Mouse (Mus musculus) liver, postnatal 0 days (tissue): ENCODE results near the gene Ubxn6. TPM values are rescaled to one million over a fixed set of nuclear protein-coding genes. Genes with fewer than 3 reads are reported as not detected.
"Not testable (repeated sequence)": the region's sequence is repeated elsewhere in the genome, so short reads cannot be mapped to it uniquely, and the experiment has no call there.

Experiments
- ATAC-seq: fragments of 200-750 bp; cut with Nextera tagmentation; 2 replicates; pipeline ENCODE4 v1.8.0; 2017; ENCODE audit warnings: mild to moderate bottlenecking, moderate library complexity
- DNase-seq: peaks from one replicate; pipeline ENCODE4 v3.0.0-alpha.2; 2016
- H3K27ac ChIP-seq: fragments of 300-500 bp; sonication (generic); 2 replicates; pipeline ENCODE4 v1.5.1; 2014; ENCODE audit warnings: antibody characterized with exemption, moderate library complexity, mild to moderate bottlenecking, low read depth
- H3K27me3 ChIP-seq: fragments of 300-500 bp; sonication (generic); 2 replicates; pipeline ENCODE4 v1.6.1; 2014; ENCODE audit warnings: low read length, control low read depth, mixed read lengths; ENCODE audit not compliant: insufficient read depth
- H3K36me3 ChIP-seq: fragments of 300-500 bp; sonication (generic); replicated peaks from 2 replicates; pipeline ENCODE4 v1.6.1; 2014; ENCODE audit warnings: mild to moderate bottlenecking, control low read depth, low read length, moderate library complexity, mixed read lengths; ENCODE audit not compliant: insufficient read depth
- H3K4me1 ChIP-seq: fragments of 300-500 bp; sonication (generic); 2 replicates; pipeline ENCODE4 v1.6.1; 2014; ENCODE audit warnings: antibody characterized with exemption, mild to moderate bottlenecking, control low read depth; ENCODE audit not compliant: insufficient read depth
- H3K4me2 ChIP-seq: fragments of 300-500 bp; sonication (generic); 2 replicates; pipeline ENCODE4 v1.6.1; 2014; ENCODE audit warnings: low read depth, mild to moderate bottlenecking, low read length, moderate library complexity, mixed read lengths
- H3K4me3 ChIP-seq: fragments of 300-500 bp; sonication (generic); 2 replicates; pipeline ENCODE4 v1.5.1; 2014; ENCODE audit warnings: low read depth, low read length
- H3K9ac ChIP-seq: fragments of 300-500 bp; sonication (generic); replicated peaks from 2 replicates; pipeline ENCODE4 v1.6.1; 2014; ENCODE audit warnings: mild to moderate bottlenecking, moderate library complexity
- H3K9me3 ChIP-seq: fragments of 300-500 bp; sonication (generic); 2 replicates; pipeline ENCODE4 v1.6.1; 2016; ENCODE audit warnings: mild to moderate bottlenecking, control low read depth, low read length, mixed read lengths
- CTCF ChIP-seq: sonication (generic); IDR thresholded peaks from 2 replicates; pipeline ENCODE4 v1.5.1; 2016; ENCODE audit warnings: antibody characterized with exemption, low read depth
- EP300 ChIP-seq: IDR thresholded peaks from 2 replicates; pipeline ENCODE4 v1.6.1; 2016; ENCODE audit warnings: antibody characterized with exemption, low read depth, mild to moderate bottlenecking
- WGBS: fragments of 180-500 bp; shearing (Covaris S2); extraction: QIAGEN DNeasy Blood & Tissue Kit; methylation state at CpG from one replicate; pipeline ENCODE4 v1.1.7; 2014; ENCODE audit not compliant: insufficient replicate concordance; 5-methylcytosine and 5-hydroxymethylcytosine counted together
- polyA plus RNA-seq: library from polyadenylated mRNA; unstranded; fragments of >200 nt; fragmentation: Nextera tagmentation; extraction: Ambion mirVana; gene quantifications from 2 replicates; pipeline ENCODE4 v1.2.1, GENCODE M21; 2015

The Ubxn6 gene
- polyA plus RNA-seq, 1 experiment from 2014 or later, result 19.1 TPM

GRCm38 (mm10) chr17:56110571-56110970 lies 35.7 kb upstream of the Ubxn6 start:
- no peak overlapping the region for H3K27ac ChIP-seq
- H3K27me3 ChIP-seq, result no peaks in the 10 kb centered on the region
- no peak for ATAC-seq
- H3K4me3 ChIP-seq, result no peak overlapping the region
- DNase-seq, result no peak
- peaks cover 2% of the 10 kb centered on the region; the same call in 1 of the 2 replicates for H3K36me3 ChIP-seq
- H3K9me3 ChIP-seq, result no peaks in the 10 kb centered on the region
- H3K4me1 ChIP-seq, result peaks cover 21% of the 10 kb centered on the region
- H3K4me2 ChIP-seq, result no peak overlapping the region
- 63% methylated on average over 4 of the region's 4 CpGs for WGBS
- no peak overlapping the region for H3K9ac ChIP-seq
- TF ChIP-seq CTCF (no peak), EP300 (no peak)

- DNase-seq, result peak; percentile 40
- peak; percentile 37 for ATAC-seq
These were observed 34.6 kb upstream of the Ubxn6 start, which contains the start of gene Plin4 for GRCm38 (mm10) chr17:56109219-56110051. TSS of gene Plin4 (minus strand) at chr17:56109803.

GRCm38 (mm10) chr17:56108334-56109044 lies 33.7 kb upstream of the Ubxn6 start:
- WGBS, result 77% methylated on average over 6 of the region's 6 CpGs
- DNase-seq, result peak; percentile 38
- Histone ChIP-seq H3K9me3 (no peaks in the 10 kb centered on the region), H3K27me3 (no peaks in the 10 kb centered on the region), H3K9ac (no peak overlapping the region), H3K27ac (no peak overlapping the region), H3K36me3 (peaks cover 2% of the 10 kb centered on the region; the same call in 1 of the 2 replicates), H3K4me3 (no peak overlapping the region), H3K4me2 (no peak overlapping the region), H3K4me1 (peaks cover 5% of the 10 kb centered on the region)
- no peak for TF ChIP-seq EP300
- no peak for TF ChIP-seq CTCF
- ATAC-seq, result peak; percentile 70

More at GRCm38 (mm10) chr17:56109219-56110051, 34.6 kb upstream of the Ubxn6 start, which contains the start of gene Plin4:
- 68% methylated on average over 9 of the region's 10 CpGs for WGBS
- no peaks in the 10 kb centered on the region for H3K9me3 ChIP-seq
- no peaks in the 10 kb centered on the region for H3K27me3 ChIP-seq
- H3K4me2 ChIP-seq, result no peak within 1 kb of the TSS
- no peak within 1 kb of the TSS for H3K9ac ChIP-seq
- H3K36me3 ChIP-seq, result peaks cover 2% of the 10 kb centered on the region; the same call in 1 of the 2 replicates
- TF ChIP-seq CTCF (no peak), EP300 (no peak)
- H3K4me3 ChIP-seq, result no peak within 1 kb of the TSS
- H3K4me1 ChIP-seq, result peaks cover 13% of the 10 kb centered on the region
- no peak within 1 kb of the TSS; the same call in 1 of the 2 replicates for H3K27ac ChIP-seq

GRCm38 (mm10) chr17:56107736-56108135 lies 32.9 kb upstream of the Ubxn6 start:
- Histone ChIP-seq H3K4me3 (no peak overlapping the region), H3K4me1 (peaks cover 5% of the 10 kb centered on the region), H3K36me3 (peaks cover 2% of the 10 kb centered on the region; the same call in 1 of the 2 replicates), H3K9ac (no peak overlapping the region), H3K9me3 (no peaks in the 10 kb centered on the region), H3K27me3 (no peaks in the 10 kb centered on the region), H3K27ac (no peak overlapping the region), H3K4me2 (no peak overlapping the region)
- peak; percentile 11 for DNase-seq
- no peak for ATAC-seq
- no peak for TF ChIP-seq CTCF
- no peak for TF ChIP-seq EP300
- 56% methylated on average over 2 of the region's 2 CpGs for WGBS

- no peaks in the 10 kb centered on the region for H3K9me3 ChIP-seq
- DNase-seq (no peak), ATAC-seq (no peak)
- no peak overlapping the region for H3K9ac ChIP-seq
- H3K27ac ChIP-seq, result no peak overlapping the region
- WGBS, result 84% methylated on average over 4 of the region's 4 CpGs
- no peak for TF ChIP-seq EP300
- no peak for TF ChIP-seq CTCF
- H3K4me2 ChIP-seq, result no peak overlapping the region
- no peak overlapping the region for H3K4me3 ChIP-seq
- no peaks in the 10 kb centered on the region for H3K27me3 ChIP-seq
- H3K36me3 ChIP-seq, result peaks cover 7% of the 10 kb centered on the region; the same call in 1 of the 2 replicates
- peaks cover under 1% of the 10 kb centered on the region; the same call in 1 of the 2 replicates for H3K4me1 ChIP-seq
These were observed 32.2 kb upstream of the Ubxn6 start for GRCm38 (mm10) chr17:56106981-56107380.

GRCm38 (mm10) chr17:56106436-56106835 lies 31.6 kb upstream of the Ubxn6 start:
- not testable (repeated sequence) for ATAC-seq, H3K4me3 ChIP-seq, H3K9ac ChIP-seq, H3K27me3 ChIP-seq, H3K27ac ChIP-seq, H3K4me2 ChIP-seq, H3K4me1 ChIP-seq, H3K9me3 ChIP-seq, DNase-seq
- 88% methylated on average over 4 of the region's 4 CpGs for WGBS
- H3K36me3 ChIP-seq, result peaks cover 11% of the 10 kb centered on the region

- WGBS, result 81% methylated on average over 2 of the region's 5 CpGs
- H3K4me3 ChIP-seq, H3K4me1 ChIP-seq, H3K9ac ChIP-seq, H3K4me2 ChIP-seq, H3K9me3 ChIP-seq, ATAC-seq, DNase-seq, H3K27me3 ChIP-seq, H3K27ac ChIP-seq: not testable (repeated sequence)
- peaks cover 25% of the 10 kb centered on the region for H3K36me3 ChIP-seq
These were observed 30.0 kb upstream of the Ubxn6 start for GRCm38 (mm10) chr17:56104821-56105220.
